Mouse (Mus musculus): ENCODE results near the gene Mcf2l. TPM values are rescaled to one million over a fixed set of nuclear protein-coding genes. Genes with fewer than 3 reads are reported as not detected.
A peak's percentile ranks its signal among the peaks of the same experiment; 100 is the strongest.

Mcf2l gene
- total and polyA plus RNA-seq, 3 experiments = 30.3 to 104 (median 58.4) TPM

GRCm38 (mm10) chr8:12896494-12897373 is 23.1 kb downstream of the Mcf2l start:
- peak overlapping the region; percentile 14; the same call in 1 of the 2 replicates for H3K4me3 ChIP-seq
- peaks cover 6% of the 10 kb centered on the region for H3K4me1 ChIP-seq (ENCODE audit: control insufficient read depth, insufficient read depth, low read length)
- no peaks in the 10 kb centered on the region for H3K79me2 ChIP-seq (replicated peaks; ENCODE audit: control insufficient read depth, insufficient read depth, low read length)
- H3K27me3 ChIP-seq (ENCODE audit: control insufficient read depth, insufficient read depth, low read length) = no peaks in the 10 kb centered on the region
- H3K9ac ChIP-seq (ENCODE audit: low read depth, low read length) = no peak overlapping the region
- TF ChIP-seq CTCF (IDR thresholded peaks at IDR 0.05) = peak; percentile 91
- no peak for TF ChIP-seq POLR2A (IDR thresholded peaks at IDR 0.05; ENCODE audit: insufficient read depth, low read depth, low read length)
- peak; percentile 74; the same call in 1 of the 2 replicates for TF ChIP-seq EP300 (IDR thresholded peaks at IDR 0.05; ENCODE audit: insufficient read depth, low read depth, low read length)
- intact Hi-C loops (cut with DNase I) = loop anchor here (1.0 to 5.0 kb wide), 6 partner anchors 9 to 311 kb away; no protein-coding TSS in a partner anchor
- peak overlapping the region; percentile 79 for H3K27ac ChIP-seq
- H3K36me3 ChIP-seq (ENCODE audit: control insufficient read depth, insufficient read depth, low read length) = no peaks in the 10 kb centered on the region
- WGBS = 34% methylated on average over 13 of the region's 13 CpGs
- peak; percentile 45 to 53 for DNase-seq

- 24% methylated on average over 9 of the region's 9 CpGs for WGBS
- Histone ChIP-seq H3K4me1 (ENCODE audit: control insufficient read depth, insufficient read depth, low read length) (peaks cover 6% of the 10 kb centered on the region), H3K9ac (ENCODE audit: low read depth, low read length) (peak overlapping the region; percentile 29), H3K4me3 (no peak overlapping the region), H3K27me3 (ENCODE audit: control insufficient read depth, insufficient read depth, low read length) (no peaks in the 10 kb centered on the region), H3K79me2 (replicated peaks; ENCODE audit: control insufficient read depth, insufficient read depth, low read length) (no peaks in the 10 kb centered on the region), H3K36me3 (ENCODE audit: control insufficient read depth, insufficient read depth, low read length) (no peaks in the 10 kb centered on the region), H3K27ac (peak overlapping the region; percentile 79)
- DNase-seq = peak; percentile 55 to 64
- intact Hi-C loops (cut with DNase I) = loop anchor here (1.0 to 5.0 kb wide), 6 partner anchors 7 to 309 kb away; no protein-coding TSS in a partner anchor
- TF ChIP-seq EP300 (IDR thresholded peaks at IDR 0.05; ENCODE audit: insufficient read depth, low read depth, low read length) (peak; percentile 59; the same call in 1 of the 2 replicates), POLR2A (IDR thresholded peaks at IDR 0.05; ENCODE audit: insufficient read depth, low read depth, low read length) (peak; percentile 76), CTCF (IDR thresholded peaks at IDR 0.05) (no peak)
Measured at GRCm38 (mm10) chr8:12897815-12898214, 24.2 kb downstream of the Mcf2l start.

- Histone ChIP-seq H3K36me3 (ENCODE audit: control insufficient read depth, insufficient read depth, low read length) (no peaks in the 10 kb centered on the region), H3K4me1 (ENCODE audit: control insufficient read depth, insufficient read depth, low read length) (peaks cover 38% of the 10 kb centered on the region), H3K9ac (ENCODE audit: low read depth, low read length) (peak overlapping the region; percentile 9; the same call in 1 of the 2 replicates), H3K27ac (peak overlapping the region; percentile 74), H3K4me3 (no peak overlapping the region), H3K27me3 (ENCODE audit: control insufficient read depth, insufficient read depth, low read length) (no peaks in the 10 kb centered on the region), H3K79me2 (replicated peaks; ENCODE audit: control insufficient read depth, insufficient read depth, low read length) (no peaks in the 10 kb centered on the region)
- intact Hi-C loops (cut with DNase I) = no loop called here
- 50% methylated on average over 13 of the region's 13 CpGs for WGBS
- TF ChIP-seq EP300 (IDR thresholded peaks at IDR 0.05; ENCODE audit: insufficient read depth, low read depth, low read length) (peak; percentile 53; the same call in 1 of the 2 replicates), CTCF (IDR thresholded peaks at IDR 0.05) (no peak), POLR2A (IDR thresholded peaks at IDR 0.05; ENCODE audit: insufficient read depth, low read depth, low read length) (no peak; the same call in 1 of the 2 replicates)
- peak; percentile 36 to 43 for DNase-seq
Measured at GRCm38 (mm10) chr8:12903790-12904415, 30.3 kb downstream of the Mcf2l start.

- TF ChIP-seq POLR2A (IDR thresholded peaks at IDR 0.05; ENCODE audit: insufficient read depth, low read depth, low read length) = no peak
- no peak for TF ChIP-seq EP300 (IDR thresholded peaks at IDR 0.05; ENCODE audit: insufficient read depth, low read depth, low read length)
- no peak for TF ChIP-seq CTCF (IDR thresholded peaks at IDR 0.05)
- 44% methylated on average over 5 of the region's 5 CpGs for WGBS
- Histone ChIP-seq H3K36me3 (ENCODE audit: control insufficient read depth, insufficient read depth, low read length) (no peaks in the 10 kb centered on the region), H3K4me3 (no peak overlapping the region), H3K27ac (peak overlapping the region; percentile 74), H3K9ac (ENCODE audit: low read depth, low read length) (no peak overlapping the region), H3K27me3 (ENCODE audit: control insufficient read depth, insufficient read depth, low read length) (no peaks in the 10 kb centered on the region), H3K79me2 (replicated peaks; ENCODE audit: control insufficient read depth, insufficient read depth, low read length) (no peaks in the 10 kb centered on the region), H3K4me1 (ENCODE audit: control insufficient read depth, insufficient read depth, low read length) (peaks cover 36% of the 10 kb centered on the region)
- intact Hi-C loops (cut with DNase I) = loop anchor here (1.0 kb wide), 2 partner anchors 8 to 21 kb away; no protein-coding TSS in a partner anchor
- DNase-seq = no peak
Measured at GRCm38 (mm10) chr8:12905122-12905521, 31.5 kb downstream of the Mcf2l start.

GRCm38 (mm10) chr8:12905599-12906321 is 32.2 kb downstream of the Mcf2l start:
- peak overlapping the region; percentile 89 for H3K27ac ChIP-seq
- no peak overlapping the region for H3K4me3 ChIP-seq
- no peak overlapping the region for H3K9ac ChIP-seq (ENCODE audit: low read depth, low read length)
- H3K27me3 ChIP-seq (ENCODE audit: control insufficient read depth, insufficient read depth, low read length) = no peaks in the 10 kb centered on the region
- no peak for TF ChIP-seq CTCF (IDR thresholded peaks at IDR 0.05)
- peak; percentile 50; the same call in 1 of the 2 replicates for TF ChIP-seq POLR2A (IDR thresholded peaks at IDR 0.05; ENCODE audit: insufficient read depth, low read depth, low read length)
- peak; percentile 99 for TF ChIP-seq EP300 (IDR thresholded peaks at IDR 0.05; ENCODE audit: insufficient read depth, low read depth, low read length)
- DNase-seq = peak; percentile 67 to 80
- intact Hi-C loops (cut with DNase I) = loop anchor here (1.0 to 2.0 kb wide), 3 partner anchors 8 to 43 kb away; no protein-coding TSS in a partner anchor
- H3K79me2 ChIP-seq (replicated peaks; ENCODE audit: control insufficient read depth, insufficient read depth, low read length) = no peaks in the 10 kb centered on the region
- 44% methylated on average over 11 of the region's 11 CpGs for WGBS
- peaks cover 36% of the 10 kb centered on the region for H3K4me1 ChIP-seq (ENCODE audit: control insufficient read depth, insufficient read depth, low read length)
- no peaks in the 10 kb centered on the region for H3K36me3 ChIP-seq (ENCODE audit: control insufficient read depth, insufficient read depth, low read length)

All from heart, adult 2 months (tissue).